Mouse (Mus musculus) limb, embryonic 11.5 days (tissue): ENCODE data around the gene Recql. TPM values are rescaled to one million over a fixed set of nuclear protein-coding genes. Genes with fewer than 3 reads are reported as not detected.

Experiments used
- ATAC-seq: fragments of 200-750 bp; cut with Nextera tagmentation; 2 replicates; pipeline ENCODE4 v1.8.0; 2017; ENCODE audit warnings: low read depth; ENCODE audit not compliant: insufficient number of reproducible peaks, low FRiP score, low TSS enrichment
- DNase-seq: peaks from one replicate; pipeline ENCODE4 v3.0.0-alpha.2; 2015; ENCODE audit warnings: low spot score
- H3K27ac ChIP-seq: fragments of 300-500 bp; sonication (generic); replicated peaks from 2 replicates; pipeline ENCODE4 v1.5.1; 2014; ENCODE audit warnings: low read depth, mild to moderate bottlenecking, low read length
- H3K27me3 ChIP-seq: fragments of 300-500 bp; sonication (generic); 2 replicates; pipeline ENCODE4 v1.6.1; 2014; ENCODE audit warnings: mild to moderate bottlenecking, low read length, mixed read lengths; ENCODE audit not compliant: control insufficient read depth, insufficient read depth
- H3K36me3 ChIP-seq: fragments of 300-500 bp; sonication (generic); 2 replicates; pipeline ENCODE4 v1.6.1; 2014; ENCODE audit warnings: mild to moderate bottlenecking, low read length, moderate library complexity, mixed read lengths; ENCODE audit not compliant: control insufficient read depth, insufficient read depth
- H3K4me1 ChIP-seq: fragments of 300-500 bp; sonication (generic); 2 replicates; pipeline ENCODE4 v1.6.1; 2014; ENCODE audit warnings: low read length, mixed read lengths; ENCODE audit not compliant: control insufficient read depth, insufficient read depth
- H3K4me2 ChIP-seq: fragments of 300-500 bp; sonication (generic); 2 replicates; pipeline ENCODE4 v1.6.1; 2014; ENCODE audit warnings: low read depth, mild to moderate bottlenecking, moderate library complexity; ENCODE audit not compliant: severe bottlenecking
- H3K4me3 ChIP-seq: fragments of 300-500 bp; sonication (generic); 2 replicates; pipeline ENCODE4 v1.5.1; 2014; ENCODE audit warnings: low read depth, low read length
- H3K9ac ChIP-seq: fragments of 300-500 bp; sonication (generic); 2 replicates; pipeline ENCODE4 v1.6.1; 2014; ENCODE audit warnings: mild to moderate bottlenecking, low read length
- H3K9me3 ChIP-seq: fragments of 300-500 bp; sonication (generic); 2 replicates; pipeline ENCODE4 v1.6.1; 2016; ENCODE audit warnings: low read length; ENCODE audit not compliant: control insufficient read depth
- WGBS: fragments of 180-500 bp; shearing (Covaris S2); extraction: QIAGEN DNeasy Blood & Tissue Kit; methylation state at CpG from one replicate; pipeline ENCODE4 v1.1.7; 2014; 5-methylcytosine and 5-hydroxymethylcytosine counted together
- polyA plus RNA-seq: library from polyadenylated mRNA; unstranded; fragments of >200 nt; fragmentation: Nextera tagmentation; extraction: Ambion mirVana; gene quantifications from 2 replicates; pipeline ENCODE4 v1.2.1, GENCODE M21; 2014

Recql gene
- polyA plus RNA-seq, 1 experiment from 2014 or later = 32.0 TPM

- H3K9me3 ChIP-seq = no peaks in the 10 kb centered on the region
- DNase-seq = no peak
- H3K27ac ChIP-seq = no peak overlapping the region
- ATAC-seq = no peak
- no peak overlapping the region for H3K4me2 ChIP-seq
- no peak overlapping the region for H3K4me3 ChIP-seq
- WGBS = 93% methylated on average over 5 of the region's 5 CpGs
- peaks cover 9% of the 10 kb centered on the region; the same call in 1 of the 2 replicates for H3K36me3 ChIP-seq
- H3K27me3 ChIP-seq = no peaks in the 10 kb centered on the region
- no peak overlapping the region for H3K9ac ChIP-seq
- H3K4me1 ChIP-seq = no peaks in the 10 kb centered on the region
These were observed 7.8 kb upstream of the Recql start for GRCm38 (mm10) chr6:142394669-142395068.

GRCm38 (mm10) chr6:142392312-142392711, 5.4 kb upstream of the Recql start:
- WGBS = 75% methylated on average over 5 of the region's 5 CpGs
- no peak overlapping the region for H3K4me3 ChIP-seq
- no peak for DNase-seq
- ATAC-seq = no peak
- no peaks in the 10 kb centered on the region for H3K27me3 ChIP-seq
- peaks cover 9% of the 10 kb centered on the region; the same call in 1 of the 2 replicates for H3K36me3 ChIP-seq
- H3K9ac ChIP-seq = no peak overlapping the region
- H3K4me1 ChIP-seq = no peaks in the 10 kb centered on the region; the same call in 1 of the 2 replicates
- no peaks in the 10 kb centered on the region for H3K9me3 ChIP-seq
- H3K4me2 ChIP-seq = no peak overlapping the region
- no peak overlapping the region for H3K27ac ChIP-seq

- Histone ChIP-seq H3K9ac (no peak overlapping the region), H3K27ac (no peak overlapping the region), H3K4me2 (no peak overlapping the region), H3K4me3 (no peak overlapping the region), H3K36me3 (no peaks in the 10 kb centered on the region), H3K27me3 (no peaks in the 10 kb centered on the region), H3K9me3 (no peaks in the 10 kb centered on the region), H3K4me1 (peaks cover 3% of the 10 kb centered on the region; the same call in 1 of the 2 replicates)
- no peak for DNase-seq
- no peak for ATAC-seq
- 87% methylated on average over 2 of the region's 2 CpGs for WGBS
These were observed 2.2 kb upstream of the Recql start for GRCm38 (mm10) chr6:142389101-142389500.

GRCm38 (mm10) chr6:142387755-142388271, 926 bp upstream of the Recql start:
- Histone ChIP-seq H3K27ac (no peak overlapping the region), H3K9me3 (no peaks in the 10 kb centered on the region), H3K9ac (peak overlapping the region; percentile 90), H3K4me2 (peak overlapping the region; percentile 70), H3K4me3 (peak overlapping the region; percentile 98), H3K36me3 (no peaks in the 10 kb centered on the region), H3K4me1 (peaks cover 3% of the 10 kb centered on the region; the same call in 1 of the 2 replicates), H3K27me3 (no peaks in the 10 kb centered on the region)
- ATAC-seq (no peak), DNase-seq (no peak)
- 20% methylated on average over 8 of the region's 8 CpGs for WGBS

GRCm38 (mm10) chr6:142386285-142387010, 439 bp downstream of the Recql start:
- H3K4me1 ChIP-seq = peaks cover 3% of the 10 kb centered on the region; the same call in 1 of the 2 replicates
- peak; percentile 71; the same call in 1 of the 2 replicates for ATAC-seq
- H3K27ac ChIP-seq = no peak overlapping the region
- DNase-seq = no peak
- H3K4me2 ChIP-seq = peak overlapping the region; percentile 47
- no peaks in the 10 kb centered on the region for H3K36me3 ChIP-seq
- peak overlapping the region; percentile 56; the same call in 1 of the 2 replicates for H3K9ac ChIP-seq
- H3K27me3 ChIP-seq = no peaks in the 10 kb centered on the region
- no peaks in the 10 kb centered on the region for H3K9me3 ChIP-seq
- H3K4me3 ChIP-seq = peak overlapping the region; percentile 98
- 6% methylated on average over 31 of the region's 31 CpGs for WGBS

GRCm38 (mm10) chr6:142384521-142384920, 2.4 kb downstream of the Recql start:
- no peak overlapping the region for H3K9ac ChIP-seq
- H3K27ac ChIP-seq = no peak overlapping the region
- no peak for DNase-seq
- 92% methylated on average over 9 of the region's 9 CpGs for WGBS
- H3K27me3 ChIP-seq = no peaks in the 10 kb centered on the region
- H3K4me1 ChIP-seq = peaks cover 3% of the 10 kb centered on the region; the same call in 1 of the 2 replicates
- H3K4me3 ChIP-seq = no peak overlapping the region
- H3K9me3 ChIP-seq = no peaks in the 10 kb centered on the region
- no peak overlapping the region for H3K4me2 ChIP-seq
- ATAC-seq = no peak
- no peaks in the 10 kb centered on the region for H3K36me3 ChIP-seq

GRCm38 (mm10) chr6:142381615-142382014, 5.3 kb downstream of the Recql start:
- WGBS = 89% methylated on average over 7 of the region's 7 CpGs
- H3K36me3 ChIP-seq = peaks cover under 1% of the 10 kb centered on the region; the same call in 1 of the 2 replicates
- DNase-seq (no peak), ATAC-seq (no peak)
- no peak overlapping the region for H3K4me3 ChIP-seq
- no peaks in the 10 kb centered on the region for H3K9me3 ChIP-seq
- 0 out of 2 replicates have a peak, but pooled peaks cover 3% of the 10 kb centered on the region for H3K4me1 ChIP-seq
- H3K27me3 ChIP-seq = no peaks in the 10 kb centered on the region
- H3K4me2 ChIP-seq = no peak overlapping the region
- no peak overlapping the region for H3K9ac ChIP-seq
- H3K27ac ChIP-seq = no peak overlapping the region

GRCm38 (mm10) chr6:142379961-142380360, 6.9 kb downstream of the Recql start:
- Histone ChIP-seq H3K4me1 (no peaks in the 10 kb centered on the region), H3K4me3 (no peak overlapping the region), H3K9ac (no peak overlapping the region), H3K9me3 (no peaks in the 10 kb centered on the region), H3K27me3 (no peaks in the 10 kb centered on the region), H3K27ac (no peak overlapping the region), H3K4me2 (no peak overlapping the region), H3K36me3 (peaks cover 4% of the 10 kb centered on the region; the same call in 1 of the 2 replicates)
- WGBS = 86% methylated on average over 6 of the region's 6 CpGs
- no peak for DNase-seq
- ATAC-seq = no peak
